Mouse (Mus musculus) ZHBTc4 (cell line): ENCODE measurements around the gene Sgf29.
"Not testable (repeated sequence)": the region's sequence is repeated elsewhere in the genome, so short reads cannot be mapped to it uniquely, and the experiment has no call there.

ENCODE experiments used
- DNase-seq: peaks from one replicate; pipeline ENCODE4 v3.0.0-alpha.2; 2011; ENCODE audit warnings: low read depth, low spot score

Gene Sgf29

DNA sequence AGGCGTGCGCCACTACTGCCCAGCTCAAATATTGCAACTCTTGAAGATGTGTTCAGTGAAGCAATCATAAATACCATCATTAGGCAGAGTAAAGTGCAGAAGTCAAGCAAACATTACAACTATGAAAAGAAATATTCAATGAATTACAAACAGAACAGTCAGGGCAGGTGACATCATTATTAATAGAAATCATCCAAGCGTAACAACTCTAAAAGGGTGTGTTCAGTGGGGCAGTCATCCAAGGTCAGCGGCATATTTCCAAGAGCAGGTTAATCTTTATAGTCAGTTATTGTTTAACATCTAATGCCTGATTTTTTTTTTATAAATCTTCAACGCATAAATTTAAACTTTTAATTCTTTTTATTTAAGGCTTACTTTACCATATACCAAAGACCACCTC is 32.1 kb downstream of the Sgf29 start:
- no peak for DNase-seq

DNA sequence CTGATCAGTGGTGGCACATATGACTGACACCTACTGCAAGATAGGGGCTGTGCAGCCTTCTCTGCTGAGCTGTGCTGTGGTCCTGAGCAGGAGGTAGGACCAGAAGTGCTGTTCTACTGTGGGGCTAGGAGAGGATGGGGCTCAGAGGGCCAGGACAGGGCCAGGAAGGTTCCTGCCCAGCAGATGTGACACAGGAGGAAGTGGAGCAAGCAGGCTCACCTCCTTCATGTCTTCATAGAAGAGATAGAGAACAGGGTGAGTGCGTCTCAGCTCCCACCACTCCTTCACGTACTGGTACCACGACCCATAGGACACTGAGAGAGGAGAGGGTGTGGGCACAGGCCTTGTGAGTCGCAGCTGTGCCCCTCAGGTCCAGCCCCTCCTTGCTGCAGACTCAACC is 39.0 kb downstream of the Sgf29 start:
- not testable (repeated sequence) for DNase-seq

DNA sequence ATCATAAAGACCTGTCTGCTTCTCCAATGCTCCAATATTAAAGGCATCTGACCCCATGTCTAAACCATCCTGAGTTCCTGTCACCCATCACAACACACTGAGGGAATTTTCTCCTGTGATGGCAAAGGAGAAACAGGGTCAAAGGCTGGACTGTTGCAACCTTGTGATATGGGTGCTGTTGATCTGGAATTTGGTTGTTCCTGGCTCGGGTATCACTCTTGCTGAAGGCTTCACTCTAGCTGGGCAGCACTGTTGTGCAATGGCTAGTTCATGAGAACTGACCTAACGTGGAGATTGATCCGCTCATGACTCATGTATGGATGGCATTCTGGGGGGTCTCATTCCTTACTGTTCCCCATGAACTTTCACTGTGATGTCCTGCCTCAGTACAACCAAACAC is 39.9 kb downstream of the Sgf29 start:
- no peak for DNase-seq

DNA sequence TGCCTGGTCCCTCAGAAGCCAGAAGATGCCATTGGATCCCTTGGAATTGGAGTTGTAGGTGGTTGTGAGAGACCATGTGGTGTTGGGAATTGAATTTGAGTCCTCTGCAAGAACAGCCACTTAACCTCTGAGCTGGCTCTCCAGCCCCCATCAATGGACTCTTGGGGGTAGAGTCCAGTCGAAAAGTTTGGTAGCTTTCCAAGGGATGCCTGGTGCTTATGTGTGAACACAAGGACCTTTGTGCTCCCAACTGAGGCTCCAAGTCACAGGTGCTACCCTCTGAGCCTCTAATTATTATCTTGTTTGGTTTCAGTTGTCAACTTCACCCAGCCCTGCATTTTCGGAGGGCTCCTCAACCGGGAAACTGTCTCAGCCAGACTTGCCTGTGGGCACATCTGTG is 41.6 kb downstream of the Sgf29 start:
- DNase-seq: no peak

DNA sequence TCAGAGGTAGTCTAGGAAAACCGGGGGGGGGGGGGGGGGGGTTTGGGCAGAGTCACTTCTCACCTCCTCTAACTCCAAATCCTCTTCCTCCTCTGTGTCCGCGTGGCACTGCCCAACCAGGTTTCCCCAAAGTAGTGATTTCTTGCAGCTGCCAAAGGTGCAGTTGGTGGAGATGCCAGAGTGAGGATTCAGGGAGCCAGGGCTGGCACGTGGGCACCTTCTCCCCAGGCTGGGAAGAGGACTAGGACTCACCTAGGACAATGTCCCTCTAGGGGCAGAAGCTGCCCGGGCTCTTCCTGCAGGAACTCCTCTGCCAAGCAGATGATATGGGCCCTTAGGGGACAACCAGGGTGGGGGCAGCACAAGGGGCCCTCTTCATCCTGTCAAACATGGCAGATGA is 42.6 kb downstream of the Sgf29 start:
- no peak for DNase-seq

DNA sequence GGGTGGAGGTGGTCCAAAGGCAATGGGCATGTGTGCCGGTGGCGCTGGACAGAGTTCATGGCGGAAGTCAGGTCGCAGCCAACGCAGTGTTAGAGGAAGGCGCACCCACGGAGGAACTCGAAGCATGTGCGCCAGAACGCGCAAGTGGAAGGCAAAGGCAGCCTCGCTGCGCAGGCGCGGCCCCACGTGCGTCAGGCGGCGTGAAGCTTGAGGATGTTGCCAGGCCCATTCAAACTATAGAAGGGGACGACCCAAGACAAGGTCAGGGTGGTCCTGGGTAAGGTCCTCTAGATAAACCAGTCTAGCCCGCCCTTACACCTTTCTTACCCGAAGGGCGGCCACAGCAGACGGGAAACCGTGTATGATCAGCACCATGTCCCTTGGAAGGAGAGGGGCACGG is 43.3 kb downstream of the Sgf29 start:
- peak; percentile 53 for DNase-seq

DNA sequence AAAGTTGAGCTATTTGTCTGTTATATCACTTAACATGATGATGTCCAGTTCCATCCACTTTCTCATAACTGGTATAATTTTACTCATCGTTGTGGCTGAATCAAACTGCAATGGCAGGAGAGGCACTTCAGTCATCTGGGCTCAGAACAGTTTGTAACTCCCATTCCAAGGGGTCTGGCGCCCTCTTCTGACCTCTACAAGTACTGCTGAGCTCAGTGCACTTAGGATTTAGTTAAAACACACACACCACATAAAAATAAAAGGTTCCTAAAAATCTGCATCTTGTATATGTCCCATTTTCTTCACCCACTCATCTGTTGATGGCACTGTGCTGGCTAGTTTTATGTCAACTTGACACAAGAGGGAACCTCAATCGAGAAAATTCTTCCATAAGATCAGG is 44.1 kb downstream of the Sgf29 start:
- peak; percentile 89 for DNase-seq

DNA sequence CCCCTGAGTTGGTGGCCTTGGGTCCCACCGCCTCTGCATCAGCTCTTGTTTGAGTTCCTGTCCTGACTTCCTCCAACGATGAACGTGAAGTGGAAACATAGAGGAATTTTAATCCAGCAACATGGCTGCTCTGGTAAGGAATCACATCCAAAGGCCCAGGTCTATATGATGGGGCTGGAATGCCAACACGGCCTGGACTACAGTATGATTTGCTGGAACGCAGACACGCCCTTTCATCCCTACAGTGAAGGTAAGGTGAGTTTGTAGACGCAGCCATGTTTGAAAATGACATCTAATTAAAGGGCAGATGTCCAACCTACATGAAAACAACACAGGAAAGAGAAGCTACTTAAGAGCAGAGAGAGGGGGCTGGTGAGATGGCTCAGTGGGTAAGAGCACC is 44.7 kb downstream of the Sgf29 start:
- DNase-seq: peak; percentile 32

DNA sequence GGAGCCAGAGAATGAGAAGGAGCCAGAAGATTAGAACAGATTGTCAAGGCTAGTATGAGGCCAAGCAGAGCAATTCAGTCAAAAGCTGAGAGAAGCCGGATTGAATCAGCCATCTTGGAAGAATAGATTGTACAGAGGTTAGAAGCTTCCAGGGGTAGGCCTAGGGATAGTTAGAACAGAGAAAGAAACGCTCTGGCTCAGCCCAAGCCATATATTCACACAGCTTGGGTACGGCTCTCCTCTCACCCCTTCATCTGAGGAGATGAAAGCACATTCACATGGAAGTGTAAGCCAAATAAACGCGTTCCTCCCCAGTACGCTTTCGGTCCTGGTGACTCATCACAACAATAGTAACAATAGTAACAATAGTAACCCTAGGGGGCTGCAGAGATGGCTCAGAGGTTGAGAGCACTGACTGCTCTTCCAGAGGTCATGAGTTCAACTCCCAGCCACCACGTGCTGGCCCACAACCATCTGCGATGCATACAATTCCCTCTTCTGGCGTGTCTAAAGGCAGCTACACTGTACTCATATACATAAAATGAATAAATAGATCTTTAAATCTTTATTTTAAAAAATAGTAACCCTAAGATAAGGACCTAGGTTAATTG is 45.4 kb downstream of the Sgf29 start:
- peak; percentile 70 for DNase-seq

DNA sequence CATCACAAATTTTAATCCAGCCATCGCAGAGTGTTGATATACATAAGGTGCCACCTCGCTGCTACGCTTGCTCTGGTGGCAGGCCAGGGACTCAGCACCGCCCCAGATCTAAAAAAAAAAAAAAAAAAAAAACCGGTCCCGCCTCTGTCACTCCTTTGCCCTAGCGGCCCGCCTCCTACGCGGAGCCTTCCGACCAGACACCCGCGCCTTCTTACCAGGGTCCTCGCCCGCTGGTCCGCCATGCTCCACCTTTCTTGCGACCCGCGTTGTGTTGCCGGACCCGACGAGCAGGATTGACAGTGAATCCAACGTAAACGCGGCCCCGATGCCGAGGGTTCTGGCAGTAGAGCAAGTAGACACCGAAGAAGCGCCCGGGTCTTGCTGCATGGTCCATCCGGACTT is 46.1 kb downstream of the Sgf29 start, which contains the start of gene Bola2:
TSS of gene Bola2 (plus strand) at position 192 of the 402 bp plus-strand sequence.
- peak; percentile 85 for DNase-seq

DNA sequence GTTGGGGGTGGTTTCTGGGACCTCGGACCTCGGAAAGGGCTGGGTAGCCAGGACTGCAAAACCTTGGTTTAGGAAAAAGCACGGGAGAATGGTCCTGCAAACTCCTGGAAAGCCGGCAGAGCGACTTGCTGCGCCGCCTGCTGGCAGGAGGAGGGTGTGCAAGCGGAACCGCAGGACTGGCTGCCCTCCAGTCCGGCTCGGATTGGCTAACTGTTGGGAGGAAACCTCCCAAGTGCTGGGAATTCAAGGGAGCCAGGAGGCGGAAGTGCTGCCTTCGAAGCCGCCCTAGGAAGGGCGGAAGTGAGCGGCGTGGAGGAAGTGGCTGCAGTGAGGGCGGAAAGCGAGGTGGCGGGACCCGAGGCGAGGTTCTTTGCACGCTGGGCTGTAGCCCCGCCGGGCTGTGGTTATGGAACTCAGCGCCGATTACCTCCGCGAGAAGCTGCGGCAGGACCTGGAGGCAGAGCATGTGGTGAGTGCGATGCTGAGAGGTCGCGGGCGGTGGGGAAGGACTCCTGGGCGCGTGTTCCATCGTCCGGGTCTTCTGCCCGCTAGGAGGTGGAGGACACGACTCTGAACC is 46.6 kb downstream of the Sgf29 start, which contains the start of gene Slx1b:
TSS of gene Slx1b (minus strand) at position 154 of the 577 bp plus-strand sequence.
- peak; percentile 99 for DNase-seq

DNA sequence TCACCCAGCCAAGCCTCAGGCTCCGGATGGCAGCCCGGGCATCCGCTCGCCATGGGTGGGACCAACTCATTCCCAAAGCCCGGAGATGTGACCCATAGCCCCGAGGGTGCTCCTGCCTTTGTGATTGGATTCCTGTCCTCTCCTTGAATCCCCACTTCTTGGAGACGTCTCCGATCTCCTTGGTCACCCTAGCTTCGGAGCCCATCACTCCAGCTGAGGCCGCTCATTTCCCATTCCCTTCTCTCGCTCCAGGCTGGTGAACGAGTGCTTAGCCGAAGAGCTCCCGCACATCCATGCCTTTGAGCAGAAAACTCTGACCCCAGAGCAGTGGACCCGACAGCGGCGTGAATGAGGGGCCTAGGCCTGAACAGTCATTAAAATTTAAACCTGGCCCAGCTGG is 47.2 kb downstream of the Sgf29 start:
- no peak for DNase-seq

DNA sequence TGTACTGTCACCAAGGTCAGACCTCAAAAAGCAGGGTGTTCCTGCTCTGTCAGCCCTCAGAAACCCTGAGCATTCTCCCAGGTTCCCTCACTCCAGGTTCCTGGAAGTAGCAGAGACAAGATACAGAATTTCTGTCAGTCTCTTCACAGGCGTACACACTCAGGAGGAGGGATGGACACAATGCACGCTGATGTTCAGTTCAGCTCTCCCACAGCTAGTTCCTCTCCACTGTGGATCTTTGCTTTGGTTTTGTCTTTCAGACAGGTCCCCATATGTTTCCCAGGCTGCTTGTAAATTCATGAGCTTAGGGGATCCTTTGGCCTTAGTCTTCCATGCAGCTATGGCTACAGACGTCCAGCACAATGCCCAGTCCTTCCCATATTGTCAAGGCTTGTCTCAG is 47.8 kb downstream of the Sgf29 start:
- DNase-seq: no peak

DNA sequence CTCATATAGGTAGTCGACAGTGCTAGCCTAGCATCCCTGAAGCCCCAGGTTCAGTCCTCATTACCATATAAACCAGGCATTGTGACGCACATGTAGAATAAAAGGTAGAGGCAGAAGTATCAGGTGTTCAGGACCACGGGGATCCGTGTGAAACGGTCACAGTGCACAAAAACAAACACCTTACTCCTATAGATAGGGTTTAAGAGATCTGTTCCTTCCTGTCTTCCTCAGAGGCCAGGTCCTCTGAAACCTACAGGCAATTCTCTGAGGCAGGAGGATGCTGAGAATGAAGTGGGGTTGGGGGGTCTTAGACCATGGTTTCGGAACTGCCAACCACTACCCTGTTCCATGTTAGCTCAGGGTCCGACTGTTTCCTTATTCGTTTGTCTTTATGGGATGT is 48.7 kb downstream of the Sgf29 start:
- no peak for DNase-seq

DNA sequence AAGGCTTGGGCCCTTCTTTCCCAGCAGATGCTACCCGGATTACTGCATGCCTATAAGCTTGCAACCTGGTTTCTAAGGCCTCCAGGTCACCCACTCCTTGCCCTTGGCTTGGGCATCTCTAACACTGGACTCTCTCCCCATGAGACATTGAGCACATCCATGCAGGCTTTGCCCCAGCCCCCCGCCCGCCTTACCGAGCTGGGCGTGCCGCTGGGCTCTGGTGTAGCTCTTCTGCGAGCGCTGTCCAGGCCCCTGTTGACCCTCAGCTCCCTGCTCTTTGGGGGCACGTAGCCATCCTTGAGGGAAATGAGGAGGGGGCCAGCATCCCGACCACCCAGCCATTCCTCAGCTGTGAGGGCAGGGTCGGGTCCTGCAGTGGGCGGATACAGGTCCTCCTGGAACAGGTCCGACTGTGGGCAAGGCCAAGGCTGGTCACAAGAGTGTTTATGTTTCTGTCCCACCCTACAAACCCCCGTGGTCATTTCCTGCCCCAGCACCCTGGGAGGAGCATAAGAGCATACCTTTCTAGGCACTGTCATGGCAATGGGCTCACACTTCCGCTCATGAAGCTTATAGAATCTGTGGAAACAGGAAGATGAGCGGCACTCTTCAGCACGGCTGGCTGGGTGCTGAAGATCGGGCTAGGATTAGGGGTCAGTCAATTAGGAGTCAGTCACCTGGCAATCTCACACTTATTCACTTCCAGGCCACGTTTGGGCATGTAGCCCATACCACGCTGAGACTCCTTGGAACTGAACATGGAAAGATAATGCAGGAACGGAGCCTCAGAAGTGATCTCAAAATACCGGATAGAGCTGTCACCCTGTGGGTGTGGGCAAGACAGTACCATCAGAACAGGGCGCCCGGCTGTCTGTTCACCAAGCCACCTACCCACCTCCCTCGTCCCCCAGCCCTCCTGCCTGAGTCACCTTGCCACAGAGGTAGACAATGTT is 51.2 kb downstream of the Sgf29 start:
- DNase-seq: no peak

DNA sequence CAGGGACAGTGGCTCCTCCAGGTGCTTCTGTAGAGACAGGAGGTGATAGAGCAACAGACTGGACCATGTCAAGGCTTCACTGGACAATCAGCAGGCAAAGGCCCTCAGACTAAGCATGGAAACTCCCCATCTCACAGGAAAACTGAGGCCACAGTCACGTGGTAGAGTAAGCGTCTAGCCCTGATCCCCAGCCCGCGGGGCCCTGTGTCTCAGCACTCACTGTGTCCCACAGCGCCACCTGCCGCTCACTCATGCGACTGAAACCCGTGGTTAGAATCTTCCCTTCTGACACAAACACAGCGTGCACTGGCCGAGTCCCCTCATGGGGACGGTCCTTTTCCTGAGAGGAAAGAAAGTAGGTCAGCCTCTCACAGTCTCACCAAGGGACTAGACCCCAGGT is 52.0 kb downstream of the Sgf29 start:
- peak; percentile 95 for DNase-seq

DNA sequence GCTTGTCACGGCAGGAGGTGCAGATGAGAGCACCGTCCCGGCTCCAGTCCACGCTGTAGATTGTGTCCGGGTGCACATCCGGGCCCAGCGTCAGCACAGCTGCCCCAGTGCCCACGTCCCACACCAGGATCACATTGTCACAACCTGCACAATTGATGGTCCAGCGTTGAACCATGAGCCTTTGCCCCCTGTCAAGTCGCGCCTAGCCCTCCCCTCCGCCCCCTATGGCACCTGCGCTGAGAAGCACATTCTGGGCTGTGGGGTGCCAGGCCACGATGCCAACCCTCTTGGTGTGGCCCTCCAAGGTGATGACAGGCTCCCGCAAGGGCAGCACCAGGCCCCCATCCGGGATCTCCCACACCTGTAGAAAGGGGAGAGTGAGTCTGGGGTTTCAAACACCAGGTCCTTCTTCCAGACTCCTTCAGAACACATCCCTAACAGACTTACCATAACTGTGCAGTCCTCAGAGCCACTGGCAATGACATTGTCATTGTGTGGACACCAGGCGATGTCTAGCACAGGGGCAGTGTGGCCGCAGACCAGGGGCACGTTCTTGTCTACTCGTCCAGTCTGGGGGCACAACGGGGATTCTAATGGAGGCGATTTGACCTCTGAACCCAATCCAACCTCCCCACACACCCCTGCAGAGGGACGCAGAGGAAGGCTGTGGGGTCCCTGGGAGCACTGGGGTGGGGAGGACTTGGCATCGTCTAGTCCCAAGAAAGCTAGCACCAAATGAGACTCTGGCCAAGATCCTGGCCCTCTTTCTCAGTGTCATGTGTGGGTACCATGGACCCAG is 52.6 kb downstream of the Sgf29 start:
- DNase-seq: no peak

DNA sequence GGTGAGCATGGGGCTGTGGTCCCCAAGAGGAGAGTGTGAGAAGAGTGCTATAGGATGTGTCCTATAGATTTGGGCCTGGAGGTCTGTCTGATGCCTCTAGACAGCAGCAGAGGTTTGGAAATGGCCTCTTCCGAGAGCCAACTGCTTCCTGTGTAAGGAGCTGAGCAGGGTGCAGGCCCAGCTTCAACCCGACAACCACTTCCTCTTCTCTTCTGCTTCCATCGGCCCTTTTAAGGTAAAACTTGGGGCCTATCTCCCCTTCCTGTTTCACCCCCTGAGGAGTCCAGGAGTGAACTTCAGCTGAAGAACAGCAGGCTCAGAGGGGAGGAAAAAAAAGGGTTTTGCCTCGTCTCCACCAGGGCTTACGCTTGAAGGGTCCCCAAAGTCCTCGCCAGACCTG is 53.2 kb downstream of the Sgf29 start:
- no peak for DNase-seq

DNA sequence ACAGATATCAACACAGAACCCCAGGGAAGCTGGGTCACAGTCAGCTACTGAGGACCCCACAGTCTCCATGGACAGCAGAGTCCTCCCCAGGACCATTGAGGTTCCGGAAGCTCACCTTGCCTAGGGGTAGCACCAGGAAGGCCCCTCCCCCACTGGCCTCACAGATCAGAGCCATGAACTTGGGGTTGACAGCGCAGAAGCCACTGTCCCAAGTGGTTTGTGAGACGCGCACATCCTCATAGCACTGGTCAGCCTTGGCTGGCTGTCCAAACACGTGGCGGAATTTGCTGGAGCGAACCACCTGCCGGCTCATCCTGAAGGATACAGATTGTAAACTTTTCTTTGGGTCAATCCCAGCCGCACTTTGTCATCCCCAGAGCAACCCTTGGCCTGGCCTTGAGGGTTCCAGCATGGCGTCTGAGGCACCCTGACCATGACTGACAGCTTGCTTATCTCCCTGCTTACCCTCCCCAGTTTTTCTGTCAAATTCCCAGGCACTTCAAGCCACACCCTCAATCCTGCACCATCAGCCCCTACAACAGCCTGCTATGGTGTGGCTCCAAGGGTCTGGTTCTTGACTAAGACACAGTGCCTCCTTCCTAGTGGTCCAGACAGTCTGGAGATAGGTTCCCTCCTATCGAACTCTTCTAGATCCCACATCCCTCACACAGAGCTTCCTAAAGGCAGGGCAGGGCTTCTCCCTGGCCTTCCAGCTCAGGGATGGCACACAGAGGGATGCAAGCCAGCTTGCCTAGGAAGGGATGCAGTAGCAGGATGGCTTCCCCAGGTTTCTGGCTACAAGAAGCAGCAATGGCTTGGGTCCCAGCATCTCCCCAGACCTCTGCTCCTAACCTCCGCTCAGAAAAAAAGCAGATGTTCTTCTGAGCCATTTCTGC is 54.0 kb downstream of the Sgf29 start:
- no peak for DNase-seq

DNA sequence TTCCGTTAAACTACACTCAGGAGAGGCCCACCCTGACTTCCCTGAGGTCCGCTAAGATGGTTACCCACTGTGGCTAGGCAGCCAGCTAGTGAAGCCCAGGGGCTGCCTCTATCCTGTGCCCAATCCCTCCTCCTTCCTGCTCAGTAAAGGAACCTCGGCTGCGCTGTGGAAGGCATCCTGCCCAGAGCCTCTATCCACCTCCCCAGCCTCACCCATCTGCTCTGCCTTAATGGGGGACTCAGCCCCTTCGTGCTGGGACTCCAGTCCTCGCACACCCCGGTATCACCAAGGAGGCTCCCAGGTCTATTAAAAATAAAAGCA is 54.6 kb downstream of the Sgf29 start:
- no peak for DNase-seq
